Mouse (Mus musculus): ENCODE data around the gene Repin1. TPM values are rescaled to one million over a fixed set of nuclear protein-coding genes. Genes with fewer than 3 reads are reported as not detected.

The Repin1 gene
- 10 to 100 TPM; 30.6 to 31.9 TPM for total RNA-seq (2021)
- long read RNA-seq, experiment 1, transcript Repin1-201 (3 exons, 3,145 nt), result major isoform, 9 of 24 reads
- long read RNA-seq, experiment 1, partial matches to known transcripts, result 1 of 24 reads
- long read RNA-seq, experiment 1, other reads (novel, unspliced or antisense), result 7 of 24 reads
- long read RNA-seq, experiment 2, transcript Repin1-201 (3 exons, 3,145 nt), result major isoform, 11 of 29 reads
- long read RNA-seq, experiment 2, partial matches to known transcripts, result 6 of 29 reads
- long read RNA-seq, experiment 2, other reads (novel, unspliced or antisense), result 11 of 29 reads

- DNase-seq (ENCODE audit: low spot score), result peak; percentile 93
Observed at GRCm38 (mm10) chr6:48593158-48594042, at the start of gene Repin1, which contains the start of gene Gm44965. Gene Repin1, plus strand, starts transcription at chr6:48593883. Gene Gm44965, plus strand, starts transcription at chr6:48593941.

DNA sequence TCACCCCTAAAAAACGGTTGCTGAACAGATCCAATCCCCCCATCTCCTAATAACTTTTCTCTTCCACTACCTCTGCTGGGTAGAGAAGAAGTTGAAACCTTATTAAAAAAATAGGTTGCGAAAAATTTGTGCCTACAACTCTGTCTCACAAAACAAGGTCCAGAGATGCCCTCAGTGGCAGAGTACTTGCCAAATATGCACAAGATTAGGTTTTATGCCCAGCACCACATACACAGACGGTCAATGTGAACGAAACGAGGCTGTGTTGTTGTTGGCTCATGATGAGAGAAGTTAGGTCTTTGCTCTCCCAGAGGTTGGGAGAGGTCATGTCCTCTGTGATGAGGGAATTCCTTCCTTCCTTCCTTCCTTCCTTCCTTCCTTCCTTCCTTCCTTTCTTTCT, 48.4 kb upstream of the Repin1 start:
- no peak for DNase-seq (ENCODE audit: low spot score)

GRCm38 (mm10) chr6:48546271-48546670, 47.4 kb upstream of the Repin1 start:
- DNase-seq (ENCODE audit: low spot score), result peak; percentile 51

GRCm38 (mm10) chr6:48546858-48547257, 46.8 kb upstream of the Repin1 start:
- DNase-seq (ENCODE audit: low spot score), result peak; percentile 64

GRCm38 (mm10) chr6:48548314-48548713, 45.4 kb upstream of the Repin1 start:
- DNase-seq (ENCODE audit: low spot score), result no peak

- peak; percentile 36 for DNase-seq (ENCODE audit: low spot score)
Observed at GRCm38 (mm10) chr6:48552918-48553317, 40.8 kb upstream of the Repin1 start.

- peak; percentile 83 for DNase-seq (ENCODE audit: low spot score)
Observed at GRCm38 (mm10) chr6:48553819-48554218, 39.9 kb upstream of the Repin1 start.

- DNase-seq (ENCODE audit: low spot score), result peak; percentile 99
Observed at GRCm38 (mm10) chr6:48554280-48555103, 39.2 kb upstream of the Repin1 start, which contains the start of gene Lrrc61. Gene Lrrc61, plus strand, starts transcription at chr6:48554796.

- peak; percentile 75 for DNase-seq (ENCODE audit: low spot score)
Observed at GRCm38 (mm10) chr6:48555104-48555890, 38.4 kb upstream of the Repin1 start.

DNA sequence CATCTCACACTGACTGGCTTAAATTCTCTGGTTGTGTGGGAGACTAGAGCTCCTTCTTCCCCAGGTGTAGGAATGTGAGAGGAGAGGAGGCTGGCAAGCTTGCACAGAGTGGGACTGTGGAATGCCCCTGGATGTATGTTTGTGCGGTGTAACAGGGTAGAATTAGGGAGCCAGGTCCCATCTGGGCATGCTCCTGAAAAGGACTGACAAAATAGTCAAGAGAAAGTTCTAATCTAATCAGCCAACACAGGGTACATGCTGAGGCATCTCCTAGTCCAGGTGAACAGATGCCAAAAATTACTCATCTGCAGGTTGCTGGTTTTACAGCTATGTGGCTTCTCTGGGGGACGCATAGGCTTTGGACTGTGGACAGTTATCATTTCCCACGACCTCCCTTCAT, 37.7 kb upstream of the Repin1 start:
- no peak for DNase-seq (ENCODE audit: low spot score)

DNA sequence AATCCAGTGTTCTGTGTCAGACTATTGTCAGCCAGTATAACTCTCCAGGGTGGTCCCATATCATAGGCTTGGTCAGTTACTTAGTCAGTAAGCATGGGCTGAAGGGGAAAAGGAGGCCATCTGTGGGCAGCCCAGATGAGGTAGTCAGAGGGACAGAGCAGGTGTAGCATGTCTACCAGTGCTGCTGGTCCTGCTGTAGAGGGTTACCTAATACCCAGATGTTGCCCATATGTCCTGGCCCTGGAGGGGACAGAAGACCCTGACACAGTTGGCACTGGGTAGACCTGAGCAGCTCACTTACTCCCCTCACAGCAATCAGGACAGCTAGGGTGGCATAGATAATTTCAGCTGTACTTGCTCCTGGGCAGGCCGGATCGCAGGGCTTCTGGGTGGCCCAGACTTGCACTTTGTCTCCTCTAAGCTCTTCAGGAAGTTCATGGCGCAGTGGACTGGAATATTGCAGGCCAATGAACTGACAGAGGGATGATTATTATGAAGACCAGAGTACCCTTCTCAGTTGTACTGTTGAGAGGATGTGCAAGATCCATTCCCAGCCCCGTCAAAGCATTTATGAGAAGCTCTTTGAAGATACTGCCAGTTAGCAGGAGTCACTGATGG, 27.9 kb upstream of the Repin1 start:
- no peak for DNase-seq (ENCODE audit: low spot score)

GRCm38 (mm10) chr6:48566312-48566711, 27.4 kb upstream of the Repin1 start:
- peak; percentile 43 for DNase-seq (ENCODE audit: low spot score)

DNA sequence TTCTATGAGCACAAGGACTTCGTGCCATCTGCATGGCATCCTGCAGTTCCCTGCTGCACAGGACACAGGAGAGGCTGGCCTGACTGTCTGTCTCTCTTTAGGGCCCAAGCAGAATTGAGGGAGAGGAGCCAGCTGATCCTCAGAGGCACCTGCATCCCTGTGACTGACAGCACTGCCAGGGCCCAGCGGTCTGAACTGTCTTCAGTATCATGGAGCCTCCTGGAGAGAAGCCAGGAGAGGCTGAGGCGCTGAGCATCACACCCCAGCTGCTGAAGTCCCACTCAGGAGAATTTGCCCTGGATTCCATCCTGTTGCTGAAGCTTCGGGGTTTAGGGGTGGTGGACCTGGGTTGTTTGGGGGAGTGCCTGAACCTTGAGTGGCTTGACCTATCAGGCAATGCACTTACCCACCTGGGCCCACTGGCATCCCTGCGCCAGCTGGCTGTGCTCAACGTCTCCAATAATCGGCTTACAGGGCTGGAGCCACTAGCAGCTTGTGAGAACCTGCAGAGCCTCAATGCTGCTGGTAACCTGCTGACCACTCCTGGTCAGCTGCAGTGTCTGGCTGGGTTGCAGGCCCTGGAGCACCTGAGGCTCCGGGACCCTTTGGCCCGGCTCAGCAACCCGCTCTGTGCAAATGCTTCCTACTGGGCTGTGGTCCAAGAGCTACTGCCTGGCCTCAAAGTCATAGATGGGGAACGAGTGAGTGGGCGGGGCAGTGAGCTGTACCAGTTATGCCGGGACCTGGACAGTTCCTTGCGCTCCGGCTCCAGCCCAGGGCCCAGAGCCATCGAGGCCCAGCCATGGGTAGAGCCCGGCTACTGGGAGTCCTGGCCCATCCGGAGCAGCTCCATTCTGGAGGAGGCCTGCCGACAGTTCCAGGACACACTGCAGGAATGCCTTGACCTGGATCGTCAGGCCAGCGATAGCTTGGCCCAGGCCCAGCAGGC, 25.4 kb upstream of the Repin1 start:
- DNase-seq (ENCODE audit: low spot score), result peak; percentile 43

DNA sequence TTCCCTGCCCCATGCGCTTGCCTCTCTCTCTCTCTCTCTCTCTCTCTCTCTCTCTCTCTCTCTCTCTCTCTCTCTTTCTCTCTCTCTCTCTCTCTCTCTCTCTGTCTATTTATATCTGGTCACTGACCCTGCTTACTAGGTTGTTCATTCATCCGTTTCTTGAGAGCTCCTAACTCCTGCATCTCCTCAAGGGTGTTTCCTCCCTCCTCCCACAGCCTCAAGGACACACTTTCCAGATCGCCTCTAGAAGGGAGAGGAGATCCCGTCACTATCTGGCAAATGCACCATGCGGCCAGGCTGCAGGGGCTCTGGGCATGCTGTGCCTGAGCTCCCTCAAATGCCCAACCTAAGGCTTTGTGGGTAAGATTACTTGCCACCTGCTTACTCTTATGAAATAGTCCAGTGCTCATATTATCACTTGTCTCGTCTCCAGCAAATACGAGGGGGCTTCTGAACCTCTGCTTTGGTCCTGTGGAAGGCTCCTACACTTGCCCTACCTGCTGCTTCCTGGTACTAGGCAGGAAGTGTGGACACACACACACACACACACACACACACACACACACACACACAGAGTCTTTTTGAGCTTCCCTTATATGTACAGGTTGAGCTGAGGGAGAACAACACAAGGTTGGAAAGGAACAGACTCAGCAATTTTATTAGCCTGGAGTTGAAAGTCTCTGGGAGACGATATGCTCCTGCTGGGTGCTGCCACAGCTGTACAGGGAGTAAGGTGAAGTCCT, 24.4 kb upstream of the Repin1 start:
- DNase-seq (ENCODE audit: low spot score), result no peak

GRCm38 (mm10) chr6:48572014-48572413, 21.7 kb upstream of the Repin1 start:
- no peak for DNase-seq (ENCODE audit: low spot score)

DNA sequence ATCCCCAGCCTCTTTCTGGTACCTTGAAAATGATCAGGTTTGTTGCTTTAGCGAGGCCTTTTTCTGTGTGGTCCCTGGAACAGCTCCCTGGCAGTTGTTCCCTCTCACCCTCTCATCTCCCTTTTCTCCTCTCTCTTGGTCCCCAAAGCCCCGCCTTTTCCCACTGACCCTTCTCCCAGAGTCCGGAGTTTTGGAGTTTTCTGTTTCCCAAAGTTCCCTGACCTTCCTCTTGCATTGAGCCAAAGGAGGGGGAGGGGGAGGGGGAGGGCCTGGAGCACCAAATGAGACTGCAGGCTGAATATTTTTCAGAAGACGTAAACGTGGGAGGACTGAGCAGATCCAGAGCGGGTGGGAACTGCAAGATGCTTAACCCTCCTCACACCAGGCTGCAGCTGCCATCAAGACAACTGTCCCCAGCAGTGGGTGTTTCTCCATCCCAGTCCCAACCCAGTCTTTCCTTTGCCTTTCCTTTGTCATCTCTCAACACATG, 21.1 kb upstream of the Repin1 start, which contains the start of gene Rarres2:
Gene Rarres2 (minus strand): TSS at position 218 of the 490 bp plus-strand sequence.
- peak; percentile 71 for DNase-seq (ENCODE audit: low spot score)

DNA sequence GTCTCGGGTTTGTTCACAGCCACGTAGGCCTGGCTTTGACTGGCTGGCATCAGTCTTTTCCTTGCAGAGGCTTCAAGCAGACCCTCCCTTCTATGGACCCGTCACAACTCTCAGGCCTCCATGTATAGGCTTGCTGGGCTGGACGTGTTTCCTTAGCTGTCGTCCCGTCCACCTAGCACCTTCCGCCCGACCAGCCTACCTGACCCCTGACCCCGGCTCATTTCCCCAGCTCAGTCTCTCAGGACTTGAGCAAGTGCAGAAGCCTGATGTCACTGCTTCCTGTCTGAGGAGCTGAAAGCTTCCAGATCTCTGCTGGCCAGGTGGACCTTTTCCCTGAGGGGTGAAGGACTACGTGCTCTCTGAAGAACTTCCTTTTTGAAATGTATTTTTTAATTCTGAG, 20.4 kb upstream of the Repin1 start:
- no peak for DNase-seq (ENCODE audit: low spot score)

DNA sequence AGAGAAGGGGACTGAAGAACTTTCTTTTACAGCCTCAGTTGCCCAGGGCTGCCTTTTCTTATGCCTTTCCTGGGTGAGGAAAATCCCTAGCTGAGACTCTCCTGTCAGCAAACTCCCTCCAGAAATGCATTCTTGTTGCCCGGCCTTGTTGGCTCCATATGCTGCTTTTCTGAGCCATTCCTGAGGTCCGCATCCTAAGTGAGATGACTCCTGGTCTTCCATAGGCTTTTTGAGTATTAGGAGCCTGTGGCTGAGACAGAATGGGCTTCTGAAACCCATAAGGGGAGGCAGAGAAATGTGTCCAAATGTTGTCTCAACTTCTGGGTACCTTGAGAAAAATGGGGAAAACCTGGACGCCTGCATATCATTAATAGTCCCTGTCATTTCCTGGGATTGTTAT, 19.7 kb upstream of the Repin1 start:
- no peak for DNase-seq (ENCODE audit: low spot score)
